Mouse (Mus musculus) neural tube, embryonic 11.5 days (tissue): ENCODE data around the gene Racgap1. TPM values are rescaled to one million over a fixed set of nuclear protein-coding genes. Genes with fewer than 3 reads are reported as not detected.

ENCODE experiments used
- ATAC-seq: fragments of 200-750 bp; cut with Nextera tagmentation; 2 replicates; pipeline ENCODE4 v1.8.0; 2017; ENCODE audit warnings: moderate number of reproducible peaks, mild to moderate bottlenecking, moderate TSS enrichment, moderate library complexity; ENCODE audit not compliant: insufficient read depth, low FRiP score, low TSS enrichment
- DNase-seq: peaks from one replicate; pipeline ENCODE4 v3.0.0-alpha.2; 2015; ENCODE audit warnings: low spot score
- H3K27ac ChIP-seq: fragments of 300-500 bp; sonication (generic); 2 replicates; pipeline ENCODE4 v1.5.1; 2014; ENCODE audit warnings: low read depth, mild to moderate bottlenecking, low read length
- H3K27me3 ChIP-seq: fragments of 300-500 bp; sonication (generic); 2 replicates; pipeline ENCODE4 v1.6.1; 2014; ENCODE audit warnings: mild to moderate bottlenecking, low read length, mixed read lengths; ENCODE audit not compliant: control insufficient read depth, insufficient read depth
- H3K36me3 ChIP-seq: fragments of 300-500 bp; sonication (generic); 2 replicates; pipeline ENCODE4 v1.6.1; 2014; ENCODE audit warnings: mild to moderate bottlenecking, low read length, moderate library complexity, mixed read lengths; ENCODE audit not compliant: control insufficient read depth, insufficient read depth
- H3K4me1 ChIP-seq: fragments of 300-500 bp; sonication (generic); 2 replicates; pipeline ENCODE4 v1.6.1; 2014; ENCODE audit warnings: low read length, mixed read lengths; ENCODE audit not compliant: control insufficient read depth, insufficient read depth
- H3K4me2 ChIP-seq: fragments of 300-500 bp; sonication (generic); 2 replicates; pipeline ENCODE4 v1.6.1; 2014; ENCODE audit warnings: low read depth, mild to moderate bottlenecking, moderate library complexity
- H3K4me3 ChIP-seq: fragments of 300-500 bp; sonication (generic); 2 replicates; pipeline ENCODE4 v1.5.1; 2014; ENCODE audit warnings: low read depth, low read length
- H3K9ac ChIP-seq: fragments of 300-500 bp; sonication (generic); 2 replicates; pipeline ENCODE4 v1.6.1; 2014; ENCODE audit warnings: mild to moderate bottlenecking, low read length
- H3K9me3 ChIP-seq: fragments of 300-500 bp; sonication (generic); 2 replicates; pipeline ENCODE4 v1.6.1; 2016; ENCODE audit warnings: low read length; ENCODE audit not compliant: control insufficient read depth
- WGBS: fragments of 180-500 bp; shearing (Covaris S2); extraction: QIAGEN DNeasy Blood & Tissue Kit; methylation state at CpG from one replicate; pipeline ENCODE4 v1.1.7; 2014; 5-methylcytosine and 5-hydroxymethylcytosine counted together
- polyA plus RNA-seq: library from polyadenylated mRNA; unstranded; fragments of >200 nt; fragmentation: Nextera tagmentation; extraction: Ambion mirVana; gene quantifications from 2 replicates; pipeline ENCODE4 v1.2.1, GENCODE M21; 2014

The Racgap1 gene
- polyA plus RNA-seq, 1 experiment from 2014 or later, result 185 TPM

- Histone ChIP-seq H3K36me3 (no peaks in the 10 kb centered on the region), H3K4me2 (peak within 1 kb of the TSS; percentile 95), H3K27me3 (peaks cover 25% of the 10 kb centered on the region), H3K9ac (peak within 1 kb of the TSS; percentile 81), H3K4me1 (peaks cover 1% of the 10 kb centered on the region; the same call in 1 of the 2 replicates), H3K27ac (peak within 1 kb of the TSS; percentile 62), H3K9me3 (no peaks in the 10 kb centered on the region), H3K4me3 (peak within 1 kb of the TSS; percentile 72)
- DNase-seq (peak; percentile 75), ATAC-seq (peak; percentile 62)
- WGBS, result under 1% methylated on average over 54 of the region's 74 CpGs
Observed at GRCm38 (mm10) chr15:99670154-99670821, 18.8 kb upstream of the Racgap1 start, which contains the start of gene Asic1. TSS of gene Asic1 (plus strand) at chr15:99670368.

GRCm38 (mm10) chr15:99669392-99669791 is 17.9 kb upstream of the Racgap1 start:
- no peak overlapping the region for H3K27ac ChIP-seq
- H3K4me1 ChIP-seq, result peaks cover 2% of the 10 kb centered on the region; the same call in 1 of the 2 replicates
- 0% methylated on average over 1 of the region's 1 CpGs for WGBS
- ATAC-seq, result no peak
- H3K4me3 ChIP-seq, result no peak overlapping the region
- no peaks in the 10 kb centered on the region for H3K9me3 ChIP-seq
- H3K36me3 ChIP-seq, result no peaks in the 10 kb centered on the region
- H3K27me3 ChIP-seq, result peaks cover 25% of the 10 kb centered on the region
- no peak overlapping the region for H3K4me2 ChIP-seq
- no peak for DNase-seq
- H3K9ac ChIP-seq, result no peak overlapping the region

GRCm38 (mm10) chr15:99668881-99669280 is 17.4 kb upstream of the Racgap1 start:
- H3K4me2 ChIP-seq, result no peak overlapping the region
- no peaks in the 10 kb centered on the region for H3K9me3 ChIP-seq
- H3K27me3 ChIP-seq, result peaks cover 25% of the 10 kb centered on the region
- H3K27ac ChIP-seq, result no peak overlapping the region
- no peak overlapping the region for H3K4me3 ChIP-seq
- H3K36me3 ChIP-seq, result no peaks in the 10 kb centered on the region
- DNase-seq (peak; percentile 84), ATAC-seq (no peak)
- 4% methylated on average over 12 of the region's 12 CpGs for WGBS
- H3K9ac ChIP-seq, result no peak overlapping the region
- peaks cover 5% of the 10 kb centered on the region; the same call in 1 of the 2 replicates for H3K4me1 ChIP-seq

GRCm38 (mm10) chr15:99667544-99667943 is 16.1 kb upstream of the Racgap1 start:
- no peak overlapping the region for H3K4me3 ChIP-seq
- DNase-seq (no peak), ATAC-seq (no peak)
- H3K4me1 ChIP-seq, result peaks cover 5% of the 10 kb centered on the region; the same call in 1 of the 2 replicates
- H3K27me3 ChIP-seq, result peaks cover 25% of the 10 kb centered on the region
- H3K36me3 ChIP-seq, result no peaks in the 10 kb centered on the region
- no peak overlapping the region for H3K9ac ChIP-seq
- no peaks in the 10 kb centered on the region for H3K9me3 ChIP-seq
- 94% methylated on average over 2 of the region's 2 CpGs for WGBS
- H3K4me2 ChIP-seq, result no peak overlapping the region
- no peak overlapping the region for H3K27ac ChIP-seq

- H3K9ac ChIP-seq, result peak overlapping the region; percentile 47
- H3K27me3 ChIP-seq, result peaks cover 11% of the 10 kb centered on the region
- H3K4me2 ChIP-seq, result peak overlapping the region; percentile 60
- H3K27ac ChIP-seq, result peak overlapping the region; percentile 83
- H3K4me3 ChIP-seq, result peak overlapping the region; percentile 32
- peaks cover 5% of the 10 kb centered on the region; the same call in 1 of the 2 replicates for H3K4me1 ChIP-seq
- DNase-seq, result peak; percentile 71
- no peaks in the 10 kb centered on the region for H3K9me3 ChIP-seq
- no peaks in the 10 kb centered on the region for H3K36me3 ChIP-seq
- peak; percentile 58 for ATAC-seq
- WGBS, result under 1% methylated on average over 42 of the region's 52 CpGs
Observed at GRCm38 (mm10) chr15:99664600-99665451, 13.4 kb upstream of the Racgap1 start.

GRCm38 (mm10) chr15:99663964-99664599 is 12.6 kb upstream of the Racgap1 start:
- Histone ChIP-seq H3K4me2 (peak overlapping the region; percentile 60), H3K27ac (peak overlapping the region; percentile 83), H3K36me3 (no peaks in the 10 kb centered on the region), H3K4me3 (peak overlapping the region; percentile 32), H3K4me1 (peaks cover 5% of the 10 kb centered on the region; the same call in 1 of the 2 replicates), H3K27me3 (peaks cover 7% of the 10 kb centered on the region; the same call in 1 of the 2 replicates), H3K9me3 (no peaks in the 10 kb centered on the region), H3K9ac (peak overlapping the region; percentile 47)
- no peak for DNase-seq
- 0 out of 2 replicates have a peak, but pooled peaks have one; percentile 20 for ATAC-seq
- 4% methylated on average over 17 of the region's 17 CpGs for WGBS

GRCm38 (mm10) chr15:99662371-99662770 is 10.9 kb upstream of the Racgap1 start:
- H3K36me3 ChIP-seq, result no peaks in the 10 kb centered on the region
- ATAC-seq (no peak), DNase-seq (no peak)
- no peak overlapping the region for H3K9ac ChIP-seq
- H3K9me3 ChIP-seq, result no peaks in the 10 kb centered on the region
- H3K27me3 ChIP-seq, result peaks cover 7% of the 10 kb centered on the region; the same call in 1 of the 2 replicates
- no peak overlapping the region for H3K4me2 ChIP-seq
- no peak overlapping the region for H3K4me3 ChIP-seq
- H3K27ac ChIP-seq, result 0 out of 2 replicates have a peak overlapping the region, but pooled peaks have one; percentile 42
- H3K4me1 ChIP-seq, result peaks cover 5% of the 10 kb centered on the region; the same call in 1 of the 2 replicates
- 62% methylated on average over 7 of the region's 7 CpGs for WGBS

GRCm38 (mm10) chr15:99661121-99661830 is 9.8 kb upstream of the Racgap1 start:
- Histone ChIP-seq H3K4me1 (peaks cover 5% of the 10 kb centered on the region; the same call in 1 of the 2 replicates), H3K9ac (no peak overlapping the region), H3K4me2 (no peak overlapping the region), H3K27me3 (peaks cover 5% of the 10 kb centered on the region; the same call in 1 of the 2 replicates), H3K27ac (no peak overlapping the region), H3K4me3 (no peak overlapping the region), H3K9me3 (no peaks in the 10 kb centered on the region), H3K36me3 (no peaks in the 10 kb centered on the region)
- 93% methylated on average over 15 of the region's 15 CpGs for WGBS
- DNase-seq (no peak), ATAC-seq (no peak)
